13 mouse cellular contexts compared by ENCODE assay signal in the genomic region with DNA sequence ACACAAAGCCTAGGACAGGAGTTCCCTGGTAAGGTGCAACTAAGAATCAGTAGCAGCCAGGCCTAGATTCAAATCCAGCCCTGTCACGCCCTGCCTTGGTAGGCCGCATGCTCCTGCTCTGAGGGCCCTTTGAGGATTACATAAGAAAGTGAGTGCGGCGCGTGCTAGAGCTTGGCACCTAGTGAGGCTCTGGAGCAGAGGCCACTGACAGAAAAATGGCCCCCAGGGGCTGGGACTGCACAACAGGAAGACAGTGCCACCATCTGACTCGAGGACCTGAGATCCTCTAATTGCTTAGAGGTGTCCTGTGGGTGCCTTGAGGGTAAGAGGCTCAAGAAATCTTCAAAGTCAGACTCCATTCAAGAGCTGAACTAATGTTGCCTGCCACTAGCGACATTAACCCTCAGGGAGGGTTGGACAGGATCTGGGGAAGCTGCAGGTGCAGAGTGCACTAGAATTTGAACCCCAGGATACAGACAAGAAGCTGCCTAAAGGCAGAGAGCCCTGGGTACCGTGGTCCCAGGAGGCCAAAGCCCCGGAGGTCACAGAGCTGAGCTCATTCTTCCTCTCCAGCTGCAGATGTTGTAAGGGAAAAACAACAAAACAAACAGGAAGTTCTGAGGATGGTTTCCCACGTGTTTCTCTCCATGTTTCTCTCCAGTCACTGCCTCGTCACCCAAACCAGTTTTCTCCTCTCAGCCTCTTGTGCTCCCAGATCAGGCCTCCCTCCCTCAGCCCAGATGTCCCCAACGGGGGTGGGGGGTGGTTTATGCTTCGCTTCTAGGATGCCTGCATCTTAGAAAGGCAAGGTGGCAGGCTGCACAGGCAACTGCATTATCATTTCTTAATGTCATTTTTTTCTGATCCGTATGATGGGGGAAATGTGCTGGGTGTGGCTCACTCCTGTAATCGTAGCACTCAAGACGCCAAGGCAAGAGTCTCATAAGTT. TPM values are rescaled to one million over a fixed set of nuclear protein-coding genes. Genes with fewer than 3 reads are reported as not detected.
A peak's percentile ranks its signal among the peaks of the same experiment; 100 is the strongest.
DNase-seq lines count a peak whose midpoint lies in the region; ATAC-seq and TF ChIP-seq lines count a peak whose summit lies in the region.
"Had no signal": no experiment of that assay in that cellular context is flagged by ENCODE, and none has a peak within 500 bp of the region (broad histone marks: within the 10 kb centered on the region; RNA-seq: fewer than 3 reads in every experiment).

No protein-coding gene starts in this region.

- 0 out of 2 replicates have a peak overlapping the region, but pooled peaks have one; percentile 20 for H3K27ac ChIP-seq in hindbrain, postnatal 0 days
- no peak overlapping the region for H3K27ac ChIP-seq in hindbrain, embryonic 12.5 days
- H3K27ac ChIP-seq in midbrain, embryonic 10.5 days (replicated peaks): 0 out of 2 replicates have a peak overlapping the region, but pooled peaks have one; percentile 14
- no peak overlapping the region for H3K27ac ChIP-seq in midbrain, postnatal 0 days (ENCODE audit: low read depth, low read length)
- H3K27ac ChIP-seq in bone marrow, adult 2 months (ENCODE audit: control insufficient read depth, insufficient read depth, low read depth, low read length, poor library complexity): peak overlapping the region; percentile 69
- H3K27ac ChIP-seq in small intestine, adult 2 months (ENCODE audit: insufficient read depth, low read depth, low read length): peak overlapping the region; percentile 1; the same call in 1 of the 2 replicates
- H3K27ac ChIP-seq: forebrain, embryonic 15.5 days; hindbrain, embryonic 14.5 days; liver, embryonic 15.5 days had no signal

- peaks cover 14% of the 10 kb centered on the region for H3K4me1 ChIP-seq in hindbrain, postnatal 0 days (ENCODE audit: insufficient read depth, low read length)
- peaks cover 18% of the 10 kb centered on the region for H3K4me1 ChIP-seq in hindbrain, embryonic 12.5 days
- H3K4me1 ChIP-seq in midbrain, embryonic 10.5 days: peaks cover 33% of the 10 kb centered on the region
- peaks cover 7% of the 10 kb centered on the region; the same call in 1 of the 2 replicates for H3K4me1 ChIP-seq in midbrain, postnatal 0 days (ENCODE audit: insufficient read depth, low read length)
- peaks cover 9% of the 10 kb centered on the region for H3K4me1 ChIP-seq in bone marrow, adult 2 months (ENCODE audit: control insufficient read depth, insufficient read depth, low read length)
- H3K4me1 ChIP-seq in small intestine, adult 2 months (ENCODE audit: control insufficient read depth, insufficient read depth, insufficient read length, low read length): peaks cover 5% of the 10 kb centered on the region

- H3K36me3 ChIP-seq in hindbrain, postnatal 0 days (ENCODE audit: insufficient read depth, low read length): no peaks in the 10 kb centered on the region
- H3K36me3 ChIP-seq in hindbrain, embryonic 12.5 days: no peaks in the 10 kb centered on the region
- peaks cover 1% of the 10 kb centered on the region; the same call in 1 of the 2 replicates for H3K36me3 ChIP-seq in midbrain, embryonic 10.5 days
- peaks cover under 1% of the 10 kb centered on the region; the same call in 1 of the 2 replicates for H3K36me3 ChIP-seq in midbrain, postnatal 0 days (ENCODE audit: insufficient read depth, low read length)
- peaks cover under 1% of the 10 kb centered on the region for H3K36me3 ChIP-seq in small intestine, adult 2 months (ENCODE audit: control insufficient read depth, insufficient read depth, low read length)
- H3K36me3 ChIP-seq: forebrain, embryonic 15.5 days; liver, embryonic 15.5 days had no signal

- no peak for TF ChIP-seq CTCF in hindbrain, postnatal 0 days (IDR thresholded peaks at IDR 0.05; ENCODE audit: low read depth)
- TF ChIP-seq CTCF in midbrain, postnatal 0 days (IDR thresholded peaks at IDR 0.05): no peak
- TF ChIP-seq CTCF in bone marrow, adult 2 months (IDR thresholded peaks at IDR 0.05; ENCODE audit: control insufficient read depth, insufficient read depth, low read length): no peak
- TF ChIP-seq CTCF in small intestine, adult 2 months (IDR thresholded peaks at IDR 0.05; ENCODE audit: extremely low read depth, insufficient read length, insufficient replicate concordance, low read depth, low read length): no peak

- no peak overlapping the region for H3K4me3 ChIP-seq in hindbrain, postnatal 0 days (ENCODE audit: low read length)
- H3K4me3 ChIP-seq in hindbrain, embryonic 12.5 days: no peak overlapping the region
- no peak overlapping the region for H3K4me3 ChIP-seq in midbrain, embryonic 10.5 days
- no peak overlapping the region for H3K4me3 ChIP-seq in midbrain, postnatal 0 days (ENCODE audit: low read depth, low read length)
- no peak overlapping the region for H3K4me3 ChIP-seq in bone marrow, adult 2 months (replicated peaks; ENCODE audit: control insufficient read depth, low read depth, low read length)
- H3K4me3 ChIP-seq in small intestine, adult 2 months (ENCODE audit: low read depth, low read length): no peak overlapping the region
- H3K4me3 ChIP-seq: forebrain, embryonic 15.5 days; liver, embryonic 15.5 days had no signal

- H3K27me3 ChIP-seq in hindbrain, postnatal 0 days (ENCODE audit: insufficient read depth, low read length): no peaks in the 10 kb centered on the region
- H3K27me3 ChIP-seq in hindbrain, embryonic 12.5 days: no peaks in the 10 kb centered on the region
- H3K27me3 ChIP-seq in midbrain, embryonic 10.5 days (ENCODE audit: low read depth, poor library complexity, severe bottlenecking): no peaks in the 10 kb centered on the region
- no peaks in the 10 kb centered on the region for H3K27me3 ChIP-seq in midbrain, postnatal 0 days (ENCODE audit: insufficient read depth, low read length)
- no peaks in the 10 kb centered on the region for H3K27me3 ChIP-seq in small intestine, adult 2 months (ENCODE audit: control insufficient read depth, insufficient read depth, low read length)
- H3K27me3 ChIP-seq: forebrain, embryonic 15.5 days had no signal

- H3K4me2 ChIP-seq in hindbrain, postnatal 0 days (ENCODE audit: low read depth, low read length): no peak overlapping the region
- no peak overlapping the region for H3K4me2 ChIP-seq in hindbrain, embryonic 12.5 days (replicated peaks)
- H3K4me2 ChIP-seq in midbrain, postnatal 0 days (ENCODE audit: low read depth, low read length, poor library complexity, severe bottlenecking): no peak overlapping the region
- H3K4me2 ChIP-seq: forebrain, embryonic 15.5 days; hindbrain, embryonic 14.5 days; liver, embryonic 15.5 days had no signal

- no peaks in the 10 kb centered on the region for H3K9me3 ChIP-seq in hindbrain, postnatal 0 days (ENCODE audit: low read length)
- no peaks in the 10 kb centered on the region for H3K9me3 ChIP-seq in hindbrain, embryonic 12.5 days (replicated peaks)
- H3K9me3 ChIP-seq in midbrain, embryonic 10.5 days (replicated peaks): peaks cover 6% of the 10 kb centered on the region; the same call in 1 of the 2 replicates
- no peaks in the 10 kb centered on the region for H3K9me3 ChIP-seq in midbrain, postnatal 0 days (ENCODE audit: low read length)
- H3K9me3 ChIP-seq: forebrain, embryonic 15.5 days; G1E; liver, embryonic 15.5 days had no signal

- DNase-seq in hindbrain, postnatal 0 days (ENCODE audit: low spot score): no peak
- no peak for DNase-seq in midbrain, embryonic 10.5 days (ENCODE audit: low spot score)
- DNase-seq in midbrain, postnatal 0 days (ENCODE audit: low spot score): no peak
- DNase-seq in layer of hippocampus, adult 18-20 months (ENCODE audit: low spot score in 2 of 2): no peak

- TF ChIP-seq POLR2A in bone marrow, adult 2 months (IDR thresholded peaks at IDR 0.05; ENCODE audit: borderline replicate concordance, control insufficient read depth, low read depth, low read length): no peak
- no peak for TF ChIP-seq POLR2A in small intestine, adult 2 months (IDR thresholded peaks at IDR 0.05; ENCODE audit: low read depth, low read length)

- ATAC-seq in hindbrain, postnatal 0 days: no peak
- no peak for ATAC-seq in hindbrain, embryonic 12.5 days (ENCODE audit: low FRiP score)
- no peak for ATAC-seq in midbrain, postnatal 0 days (ENCODE audit: low FRiP score)
- ATAC-seq: forebrain, embryonic 15.5 days had no signal

- no peak overlapping the region for H3K9ac ChIP-seq in hindbrain, postnatal 0 days (replicated peaks; ENCODE audit: low read length)
- no peak overlapping the region for H3K9ac ChIP-seq in hindbrain, embryonic 12.5 days
- H3K9ac ChIP-seq in midbrain, postnatal 0 days (replicated peaks; ENCODE audit: low read length, poor library complexity, severe bottlenecking): no peak overlapping the region
- H3K9ac ChIP-seq: forebrain, embryonic 15.5 days; hindbrain, embryonic 14.5 days; liver, embryonic 15.5 days had no signal

- 81% methylated on average over 16 of the region's 16 CpGs for WGBS in hindbrain, postnatal 0 days
- WGBS in hindbrain, embryonic 12.5 days: 88% methylated on average over 16 of the region's 16 CpGs
- WGBS in midbrain, embryonic 10.5 days: 87% methylated on average over 16 of the region's 16 CpGs
- 84% methylated on average over 16 of the region's 16 CpGs for WGBS in midbrain, postnatal 0 days
- 54% methylated on average over 16 of the region's 16 CpGs for WGBS in bone marrow, adult 2 months
- 73% methylated on average over 16 of the region's 16 CpGs for WGBS in small intestine, adult 2 months

RNA-seq across cellular contexts. Expression of a gene that starts 1.0 kb away (rescaled TPM):
- not detected in 2 replicates for total RNA-seq in hindbrain, postnatal 0 days (2014; rRNA removed)
- 0.29 and 0.51 TPM in 2 replicates for polyA plus RNA-seq in hindbrain, postnatal 0 days (2015; fragmentation: Nextera tagmentation; extraction: Ambion mirVana)
- polyA plus RNA-seq in hindbrain, embryonic 12.5 days (2016; fragmentation: Nextera tagmentation; extraction: Ambion mirVana): 0.16 and 0.39 TPM in 2 replicates
- not detected in 2 replicates for polyA plus RNA-seq in midbrain, embryonic 10.5 days (2016; fragmentation: Nextera tagmentation; extraction: Ambion mirVana)
- not detected in 2 replicates for total RNA-seq in midbrain, postnatal 0 days (2014; rRNA removed)
- polyA plus RNA-seq in midbrain, postnatal 0 days (2015; fragmentation: Nextera tagmentation; extraction: Ambion mirVana): 0.20 and 0.36 TPM in 2 replicates
- polyA plus RNA-seq in bone marrow, adult 2 months (2011; ENCODE audit: insufficient read depth, insufficient read length, low replicate concordance, missing spikeins): 0.29 and 0.60 TPM in 2 replicates
- 0.25 and 0.42 TPM in 2 replicates for polyA plus RNA-seq in small intestine, adult 2 months (2012; rRNA removed)
- under 1 TPM; 0.22 to 0.30 TPM for total RNA-seq in layer of hippocampus, adult 18-20 months (2021)
- polyA plus RNA-seq: embryonic facial prominence, embryonic 14.5 days had no signal

RNA-seq across cellular contexts. Expression of a gene that starts 3.6 kb away (rescaled TPM):
- total RNA-seq in hindbrain, postnatal 0 days (2014; rRNA removed): 71.5 and 137 TPM in 2 replicates
- 90.7 and 114 TPM in 2 replicates for polyA plus RNA-seq in hindbrain, postnatal 0 days (2015; fragmentation: Nextera tagmentation; extraction: Ambion mirVana)
- 128 and 131 TPM in 2 replicates for polyA plus RNA-seq in hindbrain, embryonic 12.5 days (2016; fragmentation: Nextera tagmentation; extraction: Ambion mirVana)
- 133 and 138 TPM in 2 replicates for polyA plus RNA-seq in midbrain, embryonic 10.5 days (2016; fragmentation: Nextera tagmentation; extraction: Ambion mirVana)
- 96.1 and 116 TPM in 2 replicates for total RNA-seq in midbrain, postnatal 0 days (2014; rRNA removed)
- polyA plus RNA-seq in midbrain, postnatal 0 days (2015; fragmentation: Nextera tagmentation; extraction: Ambion mirVana): 95.2 and 104 TPM in 2 replicates
- 75.8 and 114 TPM in 2 replicates for polyA plus RNA-seq in bone marrow, adult 2 months (2011; ENCODE audit: insufficient read depth, insufficient read length, low replicate concordance, missing spikeins)
- polyA plus RNA-seq in small intestine, adult 2 months (2012; rRNA removed): 264 and 493 TPM in 2 replicates
- 10 to 100 TPM; 77.0 to 97.3 TPM for total RNA-seq in layer of hippocampus, adult 18-20 months (2021)

RNA-seq across cellular contexts. Expression of a gene that starts 5.2 kb away (rescaled TPM):
- 0.37 TPM in 1 of 2 replicates, not detected in the other for total RNA-seq in hindbrain, postnatal 0 days (2014; rRNA removed)
- polyA plus RNA-seq in hindbrain, postnatal 0 days (2015; fragmentation: Nextera tagmentation; extraction: Ambion mirVana): 0.05 TPM in 1 of 2 replicates, not detected in the other
- 0.05 TPM in 1 of 2 replicates, not detected in the other for polyA plus RNA-seq in hindbrain, embryonic 12.5 days (2016; fragmentation: Nextera tagmentation; extraction: Ambion mirVana)
- polyA plus RNA-seq in midbrain, embryonic 10.5 days (2016; fragmentation: Nextera tagmentation; extraction: Ambion mirVana): not detected in 2 replicates
- 0.16 TPM in 1 of 2 replicates, not detected in the other for total RNA-seq in midbrain, postnatal 0 days (2014; rRNA removed)
- polyA plus RNA-seq in midbrain, postnatal 0 days (2015; fragmentation: Nextera tagmentation; extraction: Ambion mirVana): not detected in 2 replicates
- polyA plus RNA-seq in bone marrow, adult 2 months (2011; ENCODE audit: insufficient read depth, insufficient read length, low replicate concordance, missing spikeins): not detected in 2 replicates
- 0.06 TPM in 1 of 2 replicates, not detected in the other for polyA plus RNA-seq in small intestine, adult 2 months (2012; rRNA removed)
- total RNA-seq in layer of hippocampus, adult 18-20 months (2021): not detected
- total RNA-seq: megakaryocyte-erythroid progenitor cell, adult 5-6 weeks had no signal
- polyA plus RNA-seq: forebrain, embryonic 15.5 days; G1E; hindbrain, embryonic 14.5 days; liver, embryonic 15.5 days had no signal

RNA-seq across cellular contexts. Expression of a gene that starts 8.6 kb away (rescaled TPM):
- total RNA-seq in hindbrain, postnatal 0 days (2014; rRNA removed): 1.0 TPM in 1 of 2 replicates, not detected in the other
- 0.40 and 0.44 TPM in 2 replicates for polyA plus RNA-seq in hindbrain, postnatal 0 days (2015; fragmentation: Nextera tagmentation; extraction: Ambion mirVana)
- 1.0 and 1.2 TPM in 2 replicates for polyA plus RNA-seq in hindbrain, embryonic 12.5 days (2016; fragmentation: Nextera tagmentation; extraction: Ambion mirVana)
- polyA plus RNA-seq in midbrain, embryonic 10.5 days (2016; fragmentation: Nextera tagmentation; extraction: Ambion mirVana): 0.67 TPM in 1 of 2 replicates, not detected in the other
- total RNA-seq in midbrain, postnatal 0 days (2014; rRNA removed): 0.38 TPM in 1 of 2 replicates, not detected in the other
- 0.28 TPM in 1 of 2 replicates, not detected in the other for polyA plus RNA-seq in midbrain, postnatal 0 days (2015; fragmentation: Nextera tagmentation; extraction: Ambion mirVana)
- 27.6 and 60.8 TPM in 2 replicates for polyA plus RNA-seq in bone marrow, adult 2 months (2011; ENCODE audit: insufficient read depth, insufficient read length, low replicate concordance, missing spikeins)
- 95.3 and 169 TPM in 2 replicates for polyA plus RNA-seq in small intestine, adult 2 months (2012; rRNA removed)
- 1 to 10 TPM; 1.6 to 2.5 TPM for total RNA-seq in layer of hippocampus, adult 18-20 months (2021)

RNA-seq across cellular contexts. Expression of a gene that starts 18.3 kb away (rescaled TPM):
- 17.6 and 24.7 TPM in 2 replicates for total RNA-seq in hindbrain, postnatal 0 days (2014; rRNA removed)
- polyA plus RNA-seq in hindbrain, postnatal 0 days (2015; fragmentation: Nextera tagmentation; extraction: Ambion mirVana): 49.6 and 56.5 TPM in 2 replicates
- polyA plus RNA-seq in hindbrain, embryonic 12.5 days (2016; fragmentation: Nextera tagmentation; extraction: Ambion mirVana): 64.8 and 68.2 TPM in 2 replicates
- 58.8 and 71.4 TPM in 2 replicates for polyA plus RNA-seq in midbrain, embryonic 10.5 days (2016; fragmentation: Nextera tagmentation; extraction: Ambion mirVana)
- total RNA-seq in midbrain, postnatal 0 days (2014; rRNA removed): 23.5 and 25.2 TPM in 2 replicates
- polyA plus RNA-seq in midbrain, postnatal 0 days (2015; fragmentation: Nextera tagmentation; extraction: Ambion mirVana): 58.2 and 62.8 TPM in 2 replicates
- polyA plus RNA-seq in bone marrow, adult 2 months (2011; ENCODE audit: insufficient read depth, insufficient read length, low replicate concordance, missing spikeins): 51.8 and 86.1 TPM in 2 replicates
- polyA plus RNA-seq in small intestine, adult 2 months (2012; rRNA removed): 37.9 and 42.5 TPM in 2 replicates
- total RNA-seq in layer of hippocampus, adult 18-20 months (2021): 10 to 100 TPM; 32.7 to 38.3 TPM

Comparison
In these comparisons a context has a peak if more than half of its experiments do, and no peak if none do; other contexts are left out.
1. H3K27ac ChIP-seq: peak in hindbrain, postnatal 0 days (single experiment), midbrain, embryonic 10.5 days (single experiment), bone marrow, adult 2 months (single experiment) and small intestine, adult 2 months (single experiment); none in hindbrain, embryonic 12.5 days (single experiment) and midbrain, postnatal 0 days (single experiment).